ENCODE assay signal across 20 mouse cellular contexts in the genomic region with DNA sequence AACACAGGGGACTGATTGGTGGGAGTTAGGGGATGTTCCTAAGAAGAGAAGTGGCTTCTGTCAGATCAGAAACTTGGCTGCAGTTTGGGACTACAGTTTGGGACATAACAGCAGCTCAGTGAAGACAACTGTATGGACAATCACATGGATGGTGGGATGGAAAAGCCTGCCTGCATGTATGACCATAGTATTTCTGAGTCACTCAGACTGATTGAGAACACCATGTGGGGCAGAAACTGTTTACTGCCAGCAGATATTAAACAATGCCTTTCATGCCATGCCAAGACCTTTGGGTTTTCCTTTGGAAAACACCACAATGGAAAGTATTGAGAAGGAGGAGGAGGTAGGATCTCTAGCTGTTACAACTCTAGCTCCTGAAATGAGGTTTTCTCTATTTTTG.
DNase-seq lines count a peak whose midpoint lies in the region; ATAC-seq and TF ChIP-seq lines count a peak whose summit lies in the region.
"Had no signal": no experiment of that assay in that cellular context is flagged by ENCODE, and none has a peak within 500 bp of the region (broad histone marks: within the 10 kb centered on the region; RNA-seq: fewer than 3 reads in every experiment).

No protein-coding gene starts in this region.

- no peak overlapping the region for H3K9ac ChIP-seq in forebrain, embryonic 15.5 days (replicated peaks)
- no peak overlapping the region for H3K9ac ChIP-seq in intestine, embryonic 15.5 days
- H3K9ac ChIP-seq: embryonic facial prominence, embryonic 13.5 days; heart, embryonic 15.5 days; hindbrain, embryonic 13.5 days had no signal

- H3K4me2 ChIP-seq in forebrain, embryonic 15.5 days (replicated peaks) = no peak overlapping the region
- H3K4me2 ChIP-seq in intestine, embryonic 15.5 days (replicated peaks) = no peak overlapping the region
- H3K4me2 ChIP-seq: embryonic facial prominence, embryonic 13.5 days; heart, embryonic 15.5 days; hindbrain, embryonic 13.5 days had no signal

- ATAC-seq in forebrain, embryonic 15.5 days (replicated peaks) = no peak
- no peak for ATAC-seq in intestine, embryonic 15.5 days
- no peak for ATAC-seq in cerebellum, adult (ENCODE audit: insufficient number of reproducible peaks, low FRiP score, low TSS enrichment)
- ATAC-seq: intestine, postnatal 0 days had no signal

- H3ac ChIP-seq in C2C12 (ENCODE audit: control insufficient read depth, insufficient read length, low read depth) = no peak overlapping the region

- H3K9me3 ChIP-seq in forebrain, embryonic 15.5 days = no peaks in the 10 kb centered on the region
- no peaks in the 10 kb centered on the region for H3K9me3 ChIP-seq in forebrain, embryonic 10.5 days
- no peaks in the 10 kb centered on the region for H3K9me3 ChIP-seq in intestine, embryonic 15.5 days
- H3K9me3 ChIP-seq: embryonic facial prominence, embryonic 13.5 days; heart, embryonic 10.5 days; heart, embryonic 15.5 days; hindbrain, embryonic 13.5 days had no signal

- no peaks in the 10 kb centered on the region for H3K79me3 ChIP-seq in C2C12 (ENCODE audit: low read depth)

- no peak overlapping the region for H3K4me3 ChIP-seq in forebrain, embryonic 15.5 days
- H3K4me3 ChIP-seq in forebrain, embryonic 10.5 days = no peak overlapping the region
- no peak overlapping the region for H3K4me3 ChIP-seq in C2C12 (ENCODE audit: insufficient read depth, poor library complexity, severe bottlenecking)
- H3K4me3 ChIP-seq in intestine, embryonic 15.5 days (replicated peaks) = no peak overlapping the region
- H3K4me3 ChIP-seq: embryonic facial prominence, embryonic 13.5 days; heart, embryonic 10.5 days; heart, embryonic 15.5 days; hindbrain, embryonic 13.5 days had no signal

- no peak for DNase-seq in forebrain, embryonic 10.5 days (ENCODE audit: extremely low spot score, low spot score)
- peak; percentile 33 for DNase-seq in NIH3T3 (ENCODE audit: low read depth)
- DNase-seq: adrenal gland, adult 2 months; adrenal gland, postnatal 25 days; B cell, adult 2 months; cerebellum, adult 8-10 months; cerebellum, postnatal 36 days; gastrocnemius, postnatal 10 days; heart, adult 18-20 months; heart, postnatal 14 days; kidney, adult 8-10 months had no signal

- peak overlapping the region; percentile 83 for H3K27ac ChIP-seq in forebrain, embryonic 15.5 days (replicated peaks)
- H3K27ac ChIP-seq in forebrain, embryonic 10.5 days = no peak overlapping the region
- no peak overlapping the region for H3K27ac ChIP-seq in intestine, embryonic 15.5 days
- H3K27ac ChIP-seq: embryonic facial prominence, embryonic 13.5 days; heart, embryonic 10.5 days; heart, embryonic 15.5 days; hindbrain, embryonic 13.5 days had no signal

- no peak for TF ChIP-seq CTCF in C2C12 (IDR thresholded peaks at IDR 0.05; ENCODE audit: control insufficient read depth, insufficient read depth, insufficient read length)

- H3K4me1 ChIP-seq in forebrain, embryonic 15.5 days = peaks cover 27% of the 10 kb centered on the region
- no peaks in the 10 kb centered on the region for H3K4me1 ChIP-seq in forebrain, embryonic 10.5 days
- H3K4me1 ChIP-seq in intestine, embryonic 15.5 days (replicated peaks) = no peaks in the 10 kb centered on the region
- H3K4me1 ChIP-seq: heart, embryonic 10.5 days; heart, embryonic 15.5 days had no signal

- H3K36me3 ChIP-seq in forebrain, embryonic 15.5 days = no peaks in the 10 kb centered on the region
- H3K36me3 ChIP-seq in forebrain, embryonic 10.5 days (replicated peaks) = no peaks in the 10 kb centered on the region
- no peaks in the 10 kb centered on the region for H3K36me3 ChIP-seq in C2C12 (ENCODE audit: control insufficient read depth, insufficient read depth)
- no peaks in the 10 kb centered on the region for H3K36me3 ChIP-seq in intestine, embryonic 15.5 days
- H3K36me3 ChIP-seq: embryonic facial prominence, embryonic 13.5 days; heart, embryonic 10.5 days; heart, embryonic 15.5 days; hindbrain, embryonic 13.5 days had no signal

- no peaks in the 10 kb centered on the region for H3K79me2 ChIP-seq in C2C12 (ENCODE audit: control insufficient read depth, insufficient read depth)

- H3K27me3 ChIP-seq in forebrain, embryonic 15.5 days = no peaks in the 10 kb centered on the region
- H3K27me3 ChIP-seq in forebrain, embryonic 10.5 days (ENCODE audit: poor library complexity, severe bottlenecking) = no peaks in the 10 kb centered on the region
- no peaks in the 10 kb centered on the region for H3K27me3 ChIP-seq in C2C12 (ENCODE audit: control insufficient read depth, insufficient read depth, insufficient read length)
- H3K27me3 ChIP-seq in intestine, embryonic 15.5 days (replicated peaks) = no peaks in the 10 kb centered on the region
- H3K27me3 ChIP-seq: embryonic facial prominence, embryonic 13.5 days; heart, embryonic 15.5 days; hindbrain, embryonic 13.5 days had no signal

TF ChIP-seq in C2C12, 6 proteins besides CTCF, POLR2A, EP300 and RAD21:
- TF ChIP-seq MYOG (IDR thresholded peaks at IDR 0.05; ENCODE audit: control insufficient read depth, extremely low read depth, insufficient read length) (no peak), USF1 (IDR thresholded peaks at IDR 0.05; ENCODE audit: low read depth) (no peak), FOSL1 (IDR thresholded peaks at IDR 0.05; ENCODE audit: insufficient read depth, low read length, poor library complexity, severe bottlenecking) (no peak), MAX (IDR thresholded peaks at IDR 0.05) (no peak), MYOD1 (IDR thresholded peaks at IDR 0.05; ENCODE audit: control insufficient read depth, insufficient read length, low read depth) (peak; percentile 63)
